Mouse (Mus musculus) heart, embryonic 14.5 days (tissue): ENCODE data around the gene Fn1. TPM values are rescaled to one million over a fixed set of nuclear protein-coding genes. Genes with fewer than 3 reads are reported as not detected.

Experiments
- ATAC-seq: fragments of 200-750 bp; cut with Nextera tagmentation; 2 replicates; pipeline ENCODE4 v1.8.0; 2017; ENCODE audit warnings: low read depth, moderate TSS enrichment; ENCODE audit not compliant: insufficient number of reproducible peaks, insufficient read depth, low FRiP score
- H3K27ac ChIP-seq, 2 experiments: fragments of 200-500 bp in 1 of 2; fragments of 300-500 bp in 1 of 2; sonication (generic) in 1 of 2; replicated peaks in 1 of 2; 2 replicates each; pipeline ENCODE4 v1.5.1; 2012 to 2014; ENCODE audit warnings: low read depth in 2 of 2, low read length in 2 of 2, control low read depth in 1 of 2, mild to moderate bottlenecking in 1 of 2, mixed read lengths in 1 of 2; ENCODE audit not compliant: control insufficient read depth in 1 of 2, insufficient read depth in 1 of 2
- H3K27me3 ChIP-seq: fragments of 300-500 bp; sonication (generic); 2 replicates; pipeline ENCODE4 v1.6.1; 2014; ENCODE audit warnings: mild to moderate bottlenecking, low read length, control low read depth; ENCODE audit not compliant: control insufficient read depth, insufficient read depth
- H3K36me3 ChIP-seq: fragments of 300-500 bp; sonication (generic); 2 replicates; pipeline ENCODE4 v1.6.1; 2014; ENCODE audit warnings: mild to moderate bottlenecking, control low read depth, low read length, mixed read lengths; ENCODE audit not compliant: control insufficient read depth, insufficient read depth
- H3K4me1 ChIP-seq, 2 experiments: fragments of 200-500 bp in 1 of 2; fragments of 300-500 bp in 1 of 2; sonication (generic) in 1 of 2; 2 replicates each; pipeline ENCODE4 v1.6.1; 2012 to 2014; ENCODE audit warnings: low read length in 2 of 2, control low read depth in 1 of 2, mixed read lengths in 1 of 2; ENCODE audit not compliant: control insufficient read depth in 2 of 2, insufficient read depth in 2 of 2
- H3K4me2 ChIP-seq: fragments of 300-500 bp; sonication (generic); 2 replicates; pipeline ENCODE4 v1.6.1; 2014; ENCODE audit warnings: mild to moderate bottlenecking, low read length
- H3K4me3 ChIP-seq, 2 experiments: fragments of 200-500 bp in 1 of 2; fragments of 300-500 bp in 1 of 2; sonication (generic) in 1 of 2; 2 replicates each; pipeline ENCODE4 v1.5.1; 2012 to 2014; ENCODE audit warnings: low read length in 2 of 2, mild to moderate bottlenecking in 2 of 2, control low read depth in 1 of 2, low read depth in 1 of 2, moderate library complexity in 1 of 2; ENCODE audit not compliant: control insufficient read depth in 1 of 2, insufficient read depth in 1 of 2
- H3K9ac ChIP-seq: fragments of 300-500 bp; sonication (generic); 2 replicates; pipeline ENCODE4 v1.6.1; 2014; ENCODE audit warnings: mild to moderate bottlenecking, low read length
- H3K9me3 ChIP-seq: fragments of 300-500 bp; sonication (generic); 2 replicates; pipeline ENCODE4 v1.6.1; 2016; ENCODE audit warnings: low read length, control low read depth; ENCODE audit not compliant: control insufficient read depth
- WGBS: fragments of 180-500 bp; shearing (Covaris S2); extraction: QIAGEN DNeasy Blood & Tissue Kit; methylation state at CpG from one replicate; pipeline ENCODE4 v1.1.7; 2014; 5-methylcytosine and 5-hydroxymethylcytosine counted together
- polyA plus RNA-seq: library from polyadenylated mRNA; unstranded; fragments of >200 nt; fragmentation: Nextera tagmentation; extraction: Ambion mirVana; gene quantifications from 2 replicates; pipeline ENCODE4 v1.2.1, GENCODE M21; 2014

The Fn1 gene
- polyA plus RNA-seq: 215 and 242 TPM in 2 replicates

GRCm38 (mm10) chr1:71652551-71653399 lies at the start of gene Fn1:
Gene Fn1, minus strand, starts transcription at chr1:71653200.
- Histone ChIP-seq H3K4me1 (peaks cover 5 to 7% of the 10 kb centered on the region in 2 experiments), H3K4me3 (peak within 1 kb of the TSS; percentile 76 to 94), H3K9me3 (no peaks in the 10 kb centered on the region), H3K4me2 (peak within 1 kb of the TSS; percentile 85), H3K27me3 (no peaks in the 10 kb centered on the region), H3K27ac (peak within 1 kb of the TSS; percentile 90 to 93), H3K36me3 (peaks cover 33% of the 10 kb centered on the region), H3K9ac (peak within 1 kb of the TSS; percentile 85)
- WGBS: under 1% methylated on average over 57 of the region's 63 CpGs
- peak; percentile 94 for ATAC-seq

DNA sequence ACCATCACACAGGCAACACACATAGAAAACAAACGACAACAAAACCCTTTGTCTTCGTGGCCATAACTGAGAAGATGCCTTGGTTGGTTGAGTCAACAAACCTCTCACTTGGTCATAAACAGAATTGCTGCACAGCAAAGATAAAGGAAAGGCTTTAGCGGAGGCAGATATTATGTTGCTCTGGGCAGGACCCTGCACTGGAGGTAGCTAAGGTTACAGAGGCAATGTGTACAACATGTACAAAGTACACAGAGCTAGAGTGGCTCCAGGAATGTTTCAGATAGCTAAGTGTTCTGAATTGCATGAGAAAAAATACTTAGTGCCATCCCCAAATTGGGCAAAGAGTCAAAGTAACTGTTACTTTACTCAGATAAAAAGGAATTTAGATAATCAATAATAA lies 43.1 kb upstream of the Fn1 start:
- Histone ChIP-seq H3K4me1 (peaks cover 3 to 4% of the 10 kb centered on the region in 2 experiments), H3K4me3 (no peak overlapping the region), H3K9me3 (no peaks in the 10 kb centered on the region), H3K4me2 (no peak overlapping the region), H3K27me3 (no peaks in the 10 kb centered on the region), H3K9ac (no peak overlapping the region), H3K36me3 (no peaks in the 10 kb centered on the region), H3K27ac (no peak overlapping the region)
- WGBS: 80% methylated on average over 3 of the region's 3 CpGs
- ATAC-seq: no peak

GRCm38 (mm10) chr1:71691472-71692277 lies 38.7 kb upstream of the Fn1 start:
- 50% methylated on average over 8 of the region's 8 CpGs for WGBS
- peaks cover 3 to 7% of the 10 kb centered on the region in 2 experiments for H3K4me1 ChIP-seq
- ATAC-seq: no peak
- no peaks in the 10 kb centered on the region for H3K36me3 ChIP-seq
- peak overlapping the region; percentile 1 to 68 for H3K27ac ChIP-seq
- H3K27me3 ChIP-seq: no peaks in the 10 kb centered on the region
- no peaks in the 10 kb centered on the region for H3K9me3 ChIP-seq
- no peak overlapping the region for H3K4me3 ChIP-seq
- H3K4me2 ChIP-seq: 0 out of 2 replicates have a peak overlapping the region, but pooled peaks have one; percentile 4
- H3K9ac ChIP-seq: no peak overlapping the region

DNA sequence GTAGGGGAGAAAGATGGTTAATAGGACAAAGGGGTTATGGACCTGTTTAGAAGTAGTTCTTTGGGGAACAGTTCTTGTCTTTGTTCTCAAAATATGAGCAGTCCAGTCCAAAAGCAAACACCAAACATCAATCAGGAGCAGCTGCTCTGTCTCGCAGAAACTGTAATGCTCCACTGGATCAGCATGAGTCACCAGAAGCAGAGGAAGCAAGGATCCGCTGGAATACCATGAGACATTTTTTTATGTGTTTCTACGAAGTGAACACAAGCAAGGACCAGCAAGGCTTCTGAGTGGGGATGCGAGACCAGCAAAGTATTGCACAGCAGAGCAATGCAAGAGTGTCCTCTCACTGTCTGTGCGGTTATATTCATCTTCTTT lies 35.9 kb upstream of the Fn1 start:
- no peaks in the 10 kb centered on the region for H3K27me3 ChIP-seq
- no peaks in the 10 kb centered on the region for H3K9me3 ChIP-seq
- no peak overlapping the region for H3K9ac ChIP-seq
- no peak for ATAC-seq
- H3K4me2 ChIP-seq: no peak overlapping the region
- no peaks in the 10 kb centered on the region for H3K36me3 ChIP-seq
- no peak overlapping the region for H3K27ac ChIP-seq
- peaks cover 3 to 13% of the 10 kb centered on the region in 2 experiments for H3K4me1 ChIP-seq
- no peak overlapping the region for H3K4me3 ChIP-seq
- 88% methylated on average over 5 of the region's 5 CpGs for WGBS

GRCm38 (mm10) chr1:71688272-71688925 lies 35.4 kb upstream of the Fn1 start:
- Histone ChIP-seq H3K4me3 (no peak overlapping the region), H3K36me3 (no peaks in the 10 kb centered on the region), H3K9me3 (no peaks in the 10 kb centered on the region), H3K27me3 (no peaks in the 10 kb centered on the region), H3K27ac (no peak overlapping the region), H3K9ac (no peak overlapping the region), H3K4me1 (peaks cover 6 to 17% of the 10 kb centered on the region in 2 experiments), H3K4me2 (no peak overlapping the region)
- 88% methylated on average over 3 of the region's 3 CpGs for WGBS
- no peak for ATAC-seq

GRCm38 (mm10) chr1:71686791-71687190 lies 33.8 kb upstream of the Fn1 start:
- Histone ChIP-seq H3K4me1 (peaks cover 6 to 22% of the 10 kb centered on the region in 2 experiments), H3K9me3 (no peaks in the 10 kb centered on the region), H3K4me2 (no peak overlapping the region), H3K9ac (no peak overlapping the region), H3K27ac (no peak overlapping the region), H3K4me3 (no peak overlapping the region), H3K36me3 (no peaks in the 10 kb centered on the region), H3K27me3 (no peaks in the 10 kb centered on the region)
- WGBS: 74% methylated on average over 5 of the region's 5 CpGs
- no peak for ATAC-seq

DNA sequence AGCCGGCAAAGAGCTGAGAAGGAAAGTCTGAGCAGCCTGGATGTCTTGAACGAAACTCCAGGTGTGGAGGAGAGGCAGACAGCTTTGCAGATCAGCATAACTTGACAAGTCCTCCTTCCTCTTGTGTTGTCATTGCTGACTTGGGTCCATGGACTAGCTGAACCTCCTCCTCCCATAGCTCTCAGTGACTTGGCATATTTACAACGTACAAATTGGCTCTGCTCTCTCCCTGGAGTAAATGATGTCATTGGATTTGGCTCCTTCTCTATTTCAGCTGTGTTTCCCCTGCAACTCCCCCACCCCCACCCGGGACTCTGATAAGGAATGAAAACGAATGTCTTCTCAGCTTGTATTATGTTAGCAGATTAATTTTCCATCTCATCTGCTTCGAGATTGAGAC lies 30.7 kb upstream of the Fn1 start:
- no peaks in the 10 kb centered on the region for H3K9me3 ChIP-seq
- H3K36me3 ChIP-seq: no peaks in the 10 kb centered on the region
- H3K9ac ChIP-seq: no peak overlapping the region
- ATAC-seq: peak; percentile 61
- H3K4me2 ChIP-seq: peak overlapping the region; percentile 28; the same call in 1 of the 2 replicates
- peak overlapping the region in 1 of 2 experiments; percentile 51; a peak in 1 of 4 replicates for H3K27ac ChIP-seq
- no peak overlapping the region for H3K4me3 ChIP-seq
- H3K27me3 ChIP-seq: no peaks in the 10 kb centered on the region
- WGBS: 35% methylated on average over 6 of the region's 6 CpGs
- H3K4me1 ChIP-seq: peaks cover 6 to 26% of the 10 kb centered on the region in 2 experiments
